Mouse (Mus musculus): ENCODE results near the gene Ldlr. TPM values are rescaled to one million over a fixed set of nuclear protein-coding genes. Genes with fewer than 3 reads are reported as not detected.

Gene Ldlr
- total and polyA plus RNA-seq, 2 experiments from 2014 or later: 9.6 to 27.7 TPM

GRCm38 (mm10) chr9:21715298-21715697 lies 8.0 kb upstream of the Ldlr start:
- DNase-seq (ENCODE audit: low spot score): no peak
- H3K4me3 ChIP-seq (ENCODE audit: low read depth, low read length): no peak overlapping the region
- no peak overlapping the region for H3K27ac ChIP-seq (ENCODE audit: low read depth, low read length)
- no peaks in the 10 kb centered on the region for H3K4me1 ChIP-seq (ENCODE audit: insufficient read depth, low read length)
- H3K9me3 ChIP-seq (ENCODE audit: low read length): no peaks in the 10 kb centered on the region
- no peak for TF ChIP-seq CTCF (IDR thresholded peaks at IDR 0.05)
- H3K27me3 ChIP-seq (ENCODE audit: insufficient read depth, low read length): no peaks in the 10 kb centered on the region
- ATAC-seq (ENCODE audit: low FRiP score): no peak
- 80% methylated on average over 4 of the region's 4 CpGs for WGBS
- H3K9ac ChIP-seq (replicated peaks; ENCODE audit: low read length, poor library complexity, severe bottlenecking): no peak overlapping the region
- no peak overlapping the region for H3K4me2 ChIP-seq (ENCODE audit: low read depth, low read length, poor library complexity, severe bottlenecking)
- H3K36me3 ChIP-seq (ENCODE audit: insufficient read depth, low read length): no peaks in the 10 kb centered on the region

GRCm38 (mm10) chr9:21717015-21717414 lies 6.3 kb upstream of the Ldlr start:
- TF ChIP-seq CTCF (IDR thresholded peaks at IDR 0.05): no peak
- Histone ChIP-seq H3K36me3 (ENCODE audit: insufficient read depth, low read length) (no peaks in the 10 kb centered on the region), H3K4me2 (ENCODE audit: low read depth, low read length, poor library complexity, severe bottlenecking) (no peak overlapping the region), H3K27ac (ENCODE audit: low read depth, low read length) (no peak overlapping the region), H3K27me3 (ENCODE audit: insufficient read depth, low read length) (no peaks in the 10 kb centered on the region), H3K4me3 (ENCODE audit: low read depth, low read length) (no peak overlapping the region), H3K4me1 (ENCODE audit: insufficient read depth, low read length) (no peaks in the 10 kb centered on the region), H3K9me3 (ENCODE audit: low read length) (no peaks in the 10 kb centered on the region), H3K9ac (replicated peaks; ENCODE audit: low read length, poor library complexity, severe bottlenecking) (no peak overlapping the region)
- ATAC-seq (ENCODE audit: low FRiP score) (no peak), DNase-seq (ENCODE audit: low spot score) (no peak)
- 78% methylated on average over 2 of the region's 2 CpGs for WGBS

DNA sequence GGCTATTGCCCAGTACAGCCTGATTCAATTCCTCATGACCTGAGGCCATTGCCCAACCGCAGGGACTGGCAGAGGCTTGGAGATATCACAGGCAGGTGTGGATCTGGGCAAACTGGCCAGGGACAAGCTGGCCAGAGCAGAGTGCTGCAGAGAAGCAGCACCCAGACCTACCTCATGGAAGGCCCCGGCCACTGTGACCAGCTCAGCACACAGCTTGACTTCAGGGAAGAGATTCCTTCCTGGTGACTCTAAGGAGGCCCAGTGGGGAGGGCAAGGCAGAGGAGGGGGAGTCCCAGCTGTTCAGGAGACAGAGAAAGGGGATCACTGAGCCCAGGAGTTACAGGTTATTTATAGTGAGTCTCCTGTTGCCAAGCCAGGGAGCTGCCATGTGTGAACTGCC lies 2.2 kb upstream of the Ldlr start:
- no peak for ATAC-seq (ENCODE audit: low FRiP score)

DNA sequence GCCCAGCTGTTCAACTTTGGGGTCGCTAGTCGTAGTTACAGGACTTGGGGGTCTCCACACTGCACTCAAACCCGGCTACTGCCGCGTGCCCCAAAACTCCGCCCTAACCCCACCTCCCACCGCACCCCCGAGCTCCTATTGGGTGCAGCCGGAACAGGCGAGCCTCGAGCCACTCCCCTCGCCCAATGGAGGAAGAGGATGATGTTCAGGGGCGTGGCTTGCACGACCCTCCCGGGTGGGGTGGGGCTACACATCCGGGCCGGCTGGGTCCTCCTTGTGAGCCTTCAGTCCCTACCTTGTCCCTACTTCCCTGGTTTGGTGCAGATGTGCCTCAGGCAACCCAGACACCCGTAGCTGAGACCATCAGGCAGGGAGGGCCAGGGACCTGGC lies 859 bp downstream of the Ldlr start:
- H3K9me3 ChIP-seq (ENCODE audit: low read length): no peaks in the 10 kb centered on the region
- DNase-seq (ENCODE audit: low spot score) (peak; percentile 96), ATAC-seq (ENCODE audit: low FRiP score) (peak; percentile 96)
- H3K4me2 ChIP-seq (ENCODE audit: low read depth, low read length, poor library complexity, severe bottlenecking): peak overlapping the region; percentile 62
- no peaks in the 10 kb centered on the region for H3K27me3 ChIP-seq (ENCODE audit: insufficient read depth, low read length)
- peaks cover 13% of the 10 kb centered on the region; the same call in 1 of the 2 replicates for H3K4me1 ChIP-seq (ENCODE audit: insufficient read depth, low read length)
- no peaks in the 10 kb centered on the region for H3K36me3 ChIP-seq (ENCODE audit: insufficient read depth, low read length)
- peak overlapping the region; percentile 73 for H3K27ac ChIP-seq (ENCODE audit: low read depth, low read length)
- H3K9ac ChIP-seq (replicated peaks; ENCODE audit: low read length, poor library complexity, severe bottlenecking): peak overlapping the region; percentile 54
- peak overlapping the region; percentile 55 for H3K4me3 ChIP-seq (ENCODE audit: low read depth, low read length)
- TF ChIP-seq CTCF (IDR thresholded peaks at IDR 0.05): no peak
- under 1% methylated on average over 18 of the region's 18 CpGs for WGBS

More for the DNA sequence above, 2.2 kb upstream of the Ldlr start:
- Histone ChIP-seq H3K9me3 (ENCODE audit: low read length) (no peaks in the 10 kb centered on the region), H3K27ac (ENCODE audit: low read depth, low read length) (no peak overlapping the region), H3K4me3 (ENCODE audit: low read depth, low read length) (no peak overlapping the region), H3K36me3 (ENCODE audit: insufficient read depth, low read length) (no peaks in the 10 kb centered on the region), H3K4me2 (ENCODE audit: low read depth, low read length, poor library complexity, severe bottlenecking) (no peak overlapping the region), H3K9ac (replicated peaks; ENCODE audit: low read length, poor library complexity, severe bottlenecking) (no peak overlapping the region), H3K4me1 (ENCODE audit: insufficient read depth, low read length) (peaks cover 11% of the 10 kb centered on the region; the same call in 1 of the 2 replicates), H3K27me3 (ENCODE audit: insufficient read depth, low read length) (no peaks in the 10 kb centered on the region)
- TF ChIP-seq CTCF (IDR thresholded peaks at IDR 0.05): no peak
- no peak for DNase-seq (ENCODE audit: low spot score)
- 68% methylated on average over 2 of the region's 2 CpGs for WGBS

- Histone ChIP-seq H3K4me3 (ENCODE audit: low read depth, low read length) (peak overlapping the region; percentile 55; the same call in 1 of the 2 replicates), H3K36me3 (ENCODE audit: insufficient read depth, low read length) (no peaks in the 10 kb centered on the region), H3K9ac (replicated peaks; ENCODE audit: low read length, poor library complexity, severe bottlenecking) (no peak overlapping the region), H3K9me3 (ENCODE audit: low read length) (no peaks in the 10 kb centered on the region), H3K4me1 (ENCODE audit: insufficient read depth, low read length) (peaks cover 13% of the 10 kb centered on the region; the same call in 1 of the 2 replicates), H3K27ac (ENCODE audit: low read depth, low read length) (no peak overlapping the region), H3K27me3 (ENCODE audit: insufficient read depth, low read length) (no peaks in the 10 kb centered on the region), H3K4me2 (ENCODE audit: low read depth, low read length, poor library complexity, severe bottlenecking) (peak overlapping the region; percentile 62)
- 83% methylated on average over 23 of the region's 23 CpGs for WGBS
- TF ChIP-seq CTCF (IDR thresholded peaks at IDR 0.05): no peak
- DNase-seq (ENCODE audit: low spot score) (no peak), ATAC-seq (ENCODE audit: low FRiP score) (no peak)
Observed at GRCm38 (mm10) chr9:21725224-21726121, 2.2 kb downstream of the Ldlr start.
